Mouse (Mus musculus): ENCODE results near the gene Mypop. TPM values are rescaled to one million over a fixed set of nuclear protein-coding genes. Genes with fewer than 3 reads are reported as not detected.

Gene Mypop
- polyA plus RNA-seq, 1 experiment, result 0.02 TPM

DNA sequence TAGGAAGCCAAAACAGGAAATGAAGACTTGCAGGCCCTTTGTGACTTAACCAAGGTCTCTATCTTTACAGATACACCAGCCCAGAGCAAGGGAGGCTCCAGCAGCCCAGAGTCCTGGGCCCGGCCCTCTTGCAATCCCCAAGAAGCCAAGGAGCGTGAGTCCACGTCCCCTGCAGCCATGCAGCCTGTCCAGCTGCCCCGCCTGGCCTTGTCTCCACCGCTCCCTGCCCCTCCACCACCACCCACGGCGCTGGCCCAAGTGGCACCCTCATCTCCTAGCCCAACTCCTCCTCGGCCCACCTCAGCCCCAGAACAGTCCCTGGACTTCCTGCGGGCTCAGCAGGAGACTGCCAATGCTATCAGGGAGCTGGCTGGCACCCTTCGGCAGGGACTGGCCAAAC lies 9.4 kb downstream of the Mypop start:
- peak overlapping the region; percentile 59 for H3K4me3 ChIP-seq (replicated peaks)
- H3K27me3 ChIP-seq (ENCODE audit: control insufficient read depth), result no peaks in the 10 kb centered on the region
- TF ChIP-seq GATA1 (IDR thresholded peaks at IDR 0.05; ENCODE audit: low read length) (no peak), TAL1 (IDR thresholded peaks at IDR 0.05; ENCODE audit: low read length) (no peak)
- H3K9me3 ChIP-seq (ENCODE audit: control insufficient read depth, low read length), result peaks cover under 1% of the 10 kb centered on the region
- H3K36me3 ChIP-seq (ENCODE audit: control insufficient read depth), result peaks cover 8% of the 10 kb centered on the region
- H3K4me1 ChIP-seq (ENCODE audit: control insufficient read depth), result peaks cover 50% of the 10 kb centered on the region

DNA sequence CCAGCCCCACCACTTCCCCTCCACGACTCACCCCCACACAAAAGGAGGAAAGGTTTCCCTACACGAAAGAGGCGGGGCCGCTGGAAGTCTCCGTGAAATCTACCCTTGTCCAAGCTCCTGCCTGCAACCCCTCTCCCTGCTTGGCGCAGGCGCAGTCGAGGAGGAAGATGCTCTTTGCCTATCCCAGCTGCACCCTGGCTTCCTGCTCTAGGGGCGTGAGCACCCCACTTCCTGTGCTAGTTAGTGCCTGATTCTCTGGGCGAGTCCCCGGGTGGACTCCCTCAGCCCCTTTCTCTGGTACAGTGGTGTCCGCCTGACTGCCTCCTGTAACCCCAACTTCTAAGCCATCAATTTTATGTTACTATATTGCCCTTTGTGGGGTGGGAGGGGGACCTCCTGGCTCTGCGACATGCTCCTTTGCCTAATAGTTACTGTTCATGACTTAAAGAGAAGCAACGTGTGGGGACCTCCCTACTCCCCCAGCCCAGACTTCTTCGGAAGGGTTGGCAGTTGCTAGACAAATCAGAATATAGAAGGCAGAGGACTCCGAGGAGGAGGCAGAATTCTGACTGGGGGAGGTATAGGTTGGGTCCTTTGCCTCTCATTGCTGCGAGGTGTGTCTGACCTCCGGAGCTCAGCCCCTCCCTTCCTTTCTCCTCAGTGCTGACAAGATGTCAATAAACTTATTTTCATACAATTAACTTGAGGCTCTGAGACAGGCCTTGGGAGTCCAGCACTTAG lies 10.2 kb downstream of the Mypop start:
- peaks cover 58% of the 10 kb centered on the region for H3K4me1 ChIP-seq (ENCODE audit: control insufficient read depth)
- H3K27me3 ChIP-seq (ENCODE audit: control insufficient read depth), result no peaks in the 10 kb centered on the region
- peaks cover 4% of the 10 kb centered on the region for H3K9me3 ChIP-seq (ENCODE audit: control insufficient read depth, low read length)
- peaks cover 16% of the 10 kb centered on the region for H3K36me3 ChIP-seq (ENCODE audit: control insufficient read depth)
- H3K4me3 ChIP-seq (replicated peaks), result peak overlapping the region; percentile 59
- TF ChIP-seq TAL1 (IDR thresholded peaks at IDR 0.05; ENCODE audit: low read length), result no peak
- no peak for TF ChIP-seq GATA1 (IDR thresholded peaks at IDR 0.05; ENCODE audit: low read length)

DNA sequence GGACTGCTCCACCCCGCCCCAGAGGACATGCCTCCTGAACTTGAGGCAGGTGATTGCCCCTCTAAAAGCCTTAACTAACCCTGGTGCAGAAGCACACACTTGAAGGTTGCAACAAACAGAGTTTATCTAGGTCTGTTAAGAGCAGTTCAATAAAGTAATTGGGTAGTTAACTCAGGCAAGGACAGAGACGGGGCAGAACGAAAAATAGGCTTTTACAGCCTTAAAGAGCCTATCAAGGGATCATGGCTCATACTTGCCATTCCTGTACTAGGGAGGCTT lies 10.7 kb downstream of the Mypop start:
- Histone ChIP-seq H3K4me3 (replicated peaks) (peak overlapping the region; percentile 59), H3K9me3 (ENCODE audit: control insufficient read depth, low read length) (peaks cover 4% of the 10 kb centered on the region), H3K36me3 (ENCODE audit: control insufficient read depth) (peaks cover 19% of the 10 kb centered on the region), H3K27me3 (ENCODE audit: control insufficient read depth) (no peaks in the 10 kb centered on the region), H3K4me1 (ENCODE audit: control insufficient read depth) (peaks cover 62% of the 10 kb centered on the region)
- no peak for TF ChIP-seq TAL1 (IDR thresholded peaks at IDR 0.05; ENCODE audit: low read length)
- no peak for TF ChIP-seq GATA1 (IDR thresholded peaks at IDR 0.05; ENCODE audit: low read length)

DNA sequence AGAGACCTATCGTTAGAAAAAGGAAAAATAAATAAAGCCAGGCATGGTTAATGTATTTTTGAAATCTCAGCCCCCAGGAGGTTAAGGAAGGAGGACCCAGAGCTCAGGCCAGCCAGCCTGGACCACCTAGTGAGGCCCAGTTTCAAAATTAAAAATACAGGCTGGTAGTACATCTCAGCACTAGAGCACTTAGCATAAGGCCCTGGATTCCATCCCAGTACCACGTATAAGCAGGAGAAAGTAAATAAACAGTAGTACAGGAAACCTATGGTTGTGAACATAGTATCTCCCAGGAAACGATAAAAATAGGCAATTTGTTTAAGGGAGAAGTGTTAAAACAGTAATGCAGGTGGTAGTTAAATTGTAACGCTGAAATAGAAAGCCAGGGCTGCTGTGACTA lies 11.1 kb downstream of the Mypop start:
- no peaks in the 10 kb centered on the region for H3K27me3 ChIP-seq (ENCODE audit: control insufficient read depth)
- H3K9me3 ChIP-seq (ENCODE audit: control insufficient read depth, low read length), result peaks cover 4% of the 10 kb centered on the region
- TF ChIP-seq GATA1 (IDR thresholded peaks at IDR 0.05; ENCODE audit: low read length) (no peak), TAL1 (IDR thresholded peaks at IDR 0.05; ENCODE audit: low read length) (no peak)
- H3K4me1 ChIP-seq (ENCODE audit: control insufficient read depth), result peaks cover 65% of the 10 kb centered on the region
- peak overlapping the region; percentile 68 for H3K4me3 ChIP-seq (replicated peaks)
- peaks cover 22% of the 10 kb centered on the region for H3K36me3 ChIP-seq (ENCODE audit: control insufficient read depth)

DNA sequence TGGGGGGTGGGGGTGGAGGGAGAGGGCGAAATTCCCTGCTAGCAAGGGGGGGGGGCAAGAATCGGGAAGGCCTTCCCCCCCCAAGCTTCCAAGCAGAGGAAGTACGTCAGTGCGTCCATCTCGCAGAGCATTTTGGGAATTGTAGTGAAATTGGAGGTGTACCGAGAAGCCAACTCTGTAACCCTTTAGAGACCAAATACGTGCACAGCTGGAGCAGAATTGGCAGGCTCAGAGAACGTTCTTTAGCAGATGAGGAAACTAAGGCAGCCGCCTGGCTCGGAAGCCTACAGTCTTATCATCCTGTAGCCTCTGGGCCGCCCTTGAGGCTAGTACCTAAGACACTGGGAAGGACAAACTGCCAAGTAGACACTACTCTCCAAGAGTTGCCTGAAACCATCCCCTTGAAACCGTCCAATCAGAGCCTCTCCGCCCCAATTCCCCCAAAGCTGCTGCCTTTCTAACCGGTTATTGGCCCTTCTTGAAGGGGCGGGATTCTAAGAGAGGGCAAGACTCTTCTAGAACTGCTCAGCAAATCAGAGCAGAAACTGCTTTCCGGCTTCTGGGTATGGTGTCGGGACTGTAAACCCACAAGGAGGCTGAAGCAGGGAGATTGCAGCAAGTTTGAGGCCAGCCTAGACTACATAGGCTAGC lies 11.9 kb downstream of the Mypop start:
- TF ChIP-seq GATA1 (IDR thresholded peaks at IDR 0.05; ENCODE audit: low read length), result no peak
- TF ChIP-seq TAL1 (IDR thresholded peaks at IDR 0.05; ENCODE audit: low read length), result no peak
- Histone ChIP-seq H3K9me3 (ENCODE audit: control insufficient read depth, low read length) (peaks cover 4% of the 10 kb centered on the region), H3K4me3 (replicated peaks) (peak overlapping the region; percentile 68), H3K4me1 (ENCODE audit: control insufficient read depth) (peaks cover 69% of the 10 kb centered on the region), H3K36me3 (ENCODE audit: control insufficient read depth) (peaks cover 27% of the 10 kb centered on the region), H3K27me3 (ENCODE audit: control insufficient read depth) (no peaks in the 10 kb centered on the region)

DNA sequence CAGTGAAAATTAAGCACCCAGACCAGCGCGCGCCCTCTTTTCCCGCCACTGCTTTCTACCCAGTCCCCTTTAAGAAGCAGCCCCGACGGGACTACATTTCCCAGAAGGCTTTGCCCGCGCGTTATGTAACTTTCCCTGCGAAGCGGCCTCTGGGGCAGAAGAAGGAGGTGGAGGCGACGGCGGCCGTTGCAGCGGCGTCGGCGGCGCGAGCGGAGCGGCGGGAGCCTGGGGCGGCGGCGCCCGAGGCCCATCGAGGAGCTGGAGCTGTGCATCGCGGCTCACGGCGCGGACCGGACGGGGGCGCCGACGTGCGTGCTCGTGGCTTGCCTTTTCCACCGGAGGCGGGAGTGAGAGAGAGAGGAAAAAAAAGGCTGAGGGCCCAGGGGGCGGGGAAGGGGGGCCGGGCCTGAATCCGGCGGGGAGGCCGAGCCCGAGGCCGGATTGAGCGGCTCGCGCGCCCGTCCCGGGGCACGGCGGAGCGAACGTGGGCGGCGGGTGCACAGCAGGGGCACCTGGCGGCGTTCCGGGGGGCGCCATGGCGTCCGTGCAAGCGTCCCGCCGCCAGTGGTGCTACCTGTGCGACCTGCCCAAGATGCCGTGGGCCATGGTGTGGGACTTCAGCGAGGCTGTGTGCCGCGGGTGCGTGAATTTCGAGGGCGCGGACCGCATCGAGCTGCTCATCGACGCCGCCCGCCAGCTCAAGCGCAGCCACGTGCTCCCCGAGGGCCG lies 13.0 kb downstream of the Mypop start, which contains the start of gene Irf2bp1:
Gene Irf2bp1, plus strand, starts transcription at position 143 of the 729 bp plus-strand sequence.
- Histone ChIP-seq H3K27me3 (ENCODE audit: control insufficient read depth) (no peaks in the 10 kb centered on the region), H3K36me3 (ENCODE audit: control insufficient read depth) (peaks cover 27% of the 10 kb centered on the region), H3K4me3 (replicated peaks) (peak within 1 kb of the TSS; percentile 84), H3K9me3 (ENCODE audit: control insufficient read depth, low read length) (peaks cover 4% of the 10 kb centered on the region), H3K4me1 (ENCODE audit: control insufficient read depth) (peaks cover 69% of the 10 kb centered on the region)
- no peak for TF ChIP-seq TAL1 (IDR thresholded peaks at IDR 0.05; ENCODE audit: low read length)
- TF ChIP-seq GATA1 (IDR thresholded peaks at IDR 0.05; ENCODE audit: low read length), result no peak

DNA sequence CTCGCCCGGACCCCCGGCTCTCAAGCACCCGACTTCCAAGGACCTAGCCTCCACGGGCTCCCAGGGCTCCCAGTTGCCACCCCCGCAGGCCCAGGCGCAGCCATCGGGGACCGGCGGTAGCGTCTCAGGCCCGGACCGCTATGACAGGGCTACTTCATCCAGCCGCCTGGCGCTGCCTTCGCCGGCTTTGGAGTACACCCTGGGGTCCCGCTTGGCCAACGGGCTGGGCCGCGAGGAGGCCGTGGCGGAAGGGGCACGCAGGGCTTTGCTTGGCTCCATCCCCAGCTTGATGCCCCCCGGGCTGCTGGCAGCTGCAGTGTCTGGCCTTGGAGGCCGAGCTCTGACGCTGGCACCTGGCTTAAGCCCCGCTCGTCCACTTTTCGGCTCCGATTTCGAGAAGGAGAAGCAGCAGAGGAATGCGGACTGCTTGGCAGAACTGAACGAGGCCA lies 13.6 kb downstream of the Mypop start:
- H3K4me3 ChIP-seq (replicated peaks), result peak overlapping the region; percentile 84
- peaks cover 27% of the 10 kb centered on the region for H3K36me3 ChIP-seq (ENCODE audit: control insufficient read depth)
- TF ChIP-seq TAL1 (IDR thresholded peaks at IDR 0.05; ENCODE audit: low read length) (no peak), GATA1 (IDR thresholded peaks at IDR 0.05; ENCODE audit: low read length) (no peak)
- no peaks in the 10 kb centered on the region for H3K27me3 ChIP-seq (ENCODE audit: control insufficient read depth)
- H3K9me3 ChIP-seq (ENCODE audit: control insufficient read depth, low read length), result peaks cover 4% of the 10 kb centered on the region
- H3K4me1 ChIP-seq (ENCODE audit: control insufficient read depth), result peaks cover 69% of the 10 kb centered on the region

DNA sequence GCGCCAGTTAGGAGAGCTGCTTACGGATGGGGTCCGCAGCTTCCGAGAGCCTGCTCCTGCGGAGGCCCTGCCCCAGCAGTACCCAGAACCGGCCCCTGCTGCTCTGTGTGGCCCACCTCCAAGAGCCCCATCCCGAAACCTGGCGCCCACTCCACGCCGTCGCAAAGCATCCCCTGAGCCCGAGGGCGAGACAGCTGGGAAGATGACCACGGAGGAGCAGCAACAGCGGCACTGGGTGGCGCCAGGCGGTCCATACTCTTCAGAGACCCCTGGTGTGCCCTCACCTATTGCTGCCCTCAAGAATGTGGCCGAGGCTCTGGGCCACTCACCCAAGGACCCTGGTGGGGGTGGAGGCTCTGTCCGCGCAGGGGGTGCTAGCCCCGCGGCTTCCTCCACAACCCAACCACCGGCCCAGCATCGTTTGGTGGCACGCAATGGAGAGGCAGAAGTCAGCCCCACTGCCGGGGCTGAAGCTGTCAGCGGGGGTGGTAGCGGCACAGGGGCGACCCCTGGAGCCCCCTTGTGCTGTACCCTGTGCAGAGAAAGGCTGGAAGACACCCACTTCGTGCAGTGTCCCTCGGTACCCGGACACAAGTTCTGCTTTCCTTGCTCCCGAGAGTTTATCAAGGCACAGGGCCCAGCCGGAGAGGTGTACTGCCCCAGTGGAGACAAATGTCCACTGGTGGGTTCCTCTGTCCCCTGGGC lies 14.5 kb downstream of the Mypop start:
- TF ChIP-seq TAL1 (IDR thresholded peaks at IDR 0.05; ENCODE audit: low read length) (no peak), GATA1 (IDR thresholded peaks at IDR 0.05; ENCODE audit: low read length) (no peak)
- Histone ChIP-seq H3K4me1 (ENCODE audit: control insufficient read depth) (peaks cover 65% of the 10 kb centered on the region), H3K4me3 (replicated peaks) (peak overlapping the region; percentile 84), H3K9me3 (ENCODE audit: control insufficient read depth, low read length) (peaks cover 4% of the 10 kb centered on the region), H3K36me3 (ENCODE audit: control insufficient read depth) (peaks cover 27% of the 10 kb centered on the region), H3K27me3 (ENCODE audit: control insufficient read depth) (no peaks in the 10 kb centered on the region)

All from erythroblast, embryonic 14.5 days (primary cell).